Mouse (Mus musculus): ENCODE measurements around the gene Edn3.

Edn3 gene

GRCm38 (mm10) chr2:174760479-174761121 is at the start of gene Edn3:
Edn3 (plus strand) TSS chr2:174760619.
- in situ Hi-C loops (cut with MseI, MboI) = no loop called here

- in situ Hi-C loops (cut with MseI, MboI) = no loop called here
Observed at GRCm38 (mm10) chr2:174712043-174712442, 48.4 kb upstream of the Edn3 start.

- in situ Hi-C loops (cut with MseI, MboI) = no loop called here
Observed at GRCm38 (mm10) chr2:174715938-174716337, 44.5 kb upstream of the Edn3 start.

GRCm38 (mm10) chr2:174717857-174718256 is 42.6 kb upstream of the Edn3 start:
- in situ Hi-C loops (cut with MseI, MboI) = no loop called here

- in situ Hi-C loops (cut with MseI, MboI) = no loop called here
Observed at GRCm38 (mm10) chr2:174727114-174727823, 33.1 kb upstream of the Edn3 start.

GRCm38 (mm10) chr2:174731939-174732338 is 28.5 kb upstream of the Edn3 start:
- in situ Hi-C loops (cut with MseI, MboI) = no loop called here

- in situ Hi-C loops (cut with MseI, MboI) = no loop called here
Observed at GRCm38 (mm10) chr2:174735270-174735669, 25.1 kb upstream of the Edn3 start.

GRCm38 (mm10) chr2:174747182-174747581 is 13.2 kb upstream of the Edn3 start:
- in situ Hi-C loops (cut with MseI, MboI) = no loop called here

- in situ Hi-C loops (cut with MseI, MboI) = no loop called here
Observed at GRCm38 (mm10) chr2:174748381-174748780, 12.0 kb upstream of the Edn3 start.

GRCm38 (mm10) chr2:174753197-174753596 is 7.2 kb upstream of the Edn3 start:
- in situ Hi-C loops (cut with MseI, MboI) = no loop called here

- in situ Hi-C loops (cut with MseI, MboI) = no loop called here
Observed at GRCm38 (mm10) chr2:174754231-174754630, 6.2 kb upstream of the Edn3 start.

GRCm38 (mm10) chr2:174759189-174759588 is 1.2 kb upstream of the Edn3 start:
- in situ Hi-C loops (cut with MseI, MboI) = no loop called here

- in situ Hi-C loops (cut with MseI, MboI) = no loop called here
Observed at GRCm38 (mm10) chr2:174761452-174762101, 1.2 kb downstream of the Edn3 start.

- in situ Hi-C loops (cut with MseI, MboI) = no loop called here
Observed at GRCm38 (mm10) chr2:174762310-174762709, 1.9 kb downstream of the Edn3 start.

- in situ Hi-C loops (cut with MseI, MboI) = no loop called here
Observed at GRCm38 (mm10) chr2:174768891-174769528, 8.6 kb downstream of the Edn3 start.

GRCm38 (mm10) chr2:174774177-174775111 is 14.0 kb downstream of the Edn3 start:
- in situ Hi-C loops (cut with MseI, MboI) = no loop called here

GRCm38 (mm10) chr2:174782016-174782415 is 21.6 kb downstream of the Edn3 start:
- in situ Hi-C loops (cut with MseI, MboI) = no loop called here

GRCm38 (mm10) chr2:174782880-174783279 is 22.5 kb downstream of the Edn3 start:
- in situ Hi-C loops (cut with MseI, MboI) = no loop called here

GRCm38 (mm10) chr2:174788830-174789229 is 28.4 kb downstream of the Edn3 start:
- in situ Hi-C loops (cut with MseI, MboI) = no loop called here

- in situ Hi-C loops (cut with MseI, MboI) = no loop called here
Observed at GRCm38 (mm10) chr2:174792436-174793125, 32.2 kb downstream of the Edn3 start.

- in situ Hi-C loops (cut with MseI, MboI) = no loop called here
Observed at GRCm38 (mm10) chr2:174793181-174793580, 32.8 kb downstream of the Edn3 start.

All from mouse trophoblast stem cell (cell line).